Mouse (Mus musculus): ENCODE measurements at regions not wholly inside any gene's neighbourhood (a gene's known extent, or its start where the extent isn't known, plus 50 kb on each side); places are given as distances from the start of the nearest gene placed in this dataset.

- DNase-seq (ENCODE audit: low spot score) (no peak), ATAC-seq (ENCODE audit: insufficient read depth, low FRiP score, low TSS enrichment) (no peak)
- H3K36me3 ChIP-seq (ENCODE audit: control insufficient read depth, insufficient read depth, low read length): no peaks in the 10 kb centered on the region
- H3K9ac ChIP-seq (ENCODE audit: low read length): no peak overlapping the region
- 82% methylated on average over 16 of the region's 16 CpGs for WGBS
- no peak overlapping the region for H3K4me3 ChIP-seq (ENCODE audit: low read depth, low read length)
- no peaks in the 10 kb centered on the region for H3K4me1 ChIP-seq (ENCODE audit: control insufficient read depth, insufficient read depth, low read length)
- H3K27me3 ChIP-seq (ENCODE audit: control insufficient read depth, insufficient read depth, low read length): peaks cover 3% of the 10 kb centered on the region; the same call in 1 of the 2 replicates
- no peak overlapping the region for H3K4me2 ChIP-seq (ENCODE audit: low read depth)
- H3K27ac ChIP-seq (ENCODE audit: low read depth, low read length): no peak overlapping the region
- no peaks in the 10 kb centered on the region for H3K9me3 ChIP-seq (ENCODE audit: control insufficient read depth, low read length)
These were observed 122.2 kb upstream of the Foxn2 start for GRCm38 (mm10) chr17:88318207-88318791.

GRCm38 (mm10) chr17:88318936-88319335 is 121.6 kb upstream of the Foxn2 start:
- Histone ChIP-seq H3K27ac (ENCODE audit: low read depth, low read length) (no peak overlapping the region), H3K27me3 (ENCODE audit: control insufficient read depth, insufficient read depth, low read length) (peaks cover 6% of the 10 kb centered on the region), H3K9ac (ENCODE audit: low read length) (no peak overlapping the region), H3K4me1 (ENCODE audit: control insufficient read depth, insufficient read depth, low read length) (no peaks in the 10 kb centered on the region), H3K9me3 (ENCODE audit: control insufficient read depth, low read length) (no peaks in the 10 kb centered on the region), H3K4me3 (ENCODE audit: low read depth, low read length) (no peak overlapping the region), H3K36me3 (ENCODE audit: control insufficient read depth, insufficient read depth, low read length) (no peaks in the 10 kb centered on the region), H3K4me2 (ENCODE audit: low read depth) (no peak overlapping the region)
- WGBS: 74% methylated on average over 5 of the region's 5 CpGs
- DNase-seq (ENCODE audit: low spot score): no peak
- ATAC-seq (ENCODE audit: insufficient read depth, low FRiP score, low TSS enrichment): no peak

- no peak overlapping the region for H3K4me3 ChIP-seq (ENCODE audit: low read depth, low read length)
- 77% methylated on average over 1 of the region's 1 CpGs for WGBS
- H3K27ac ChIP-seq (ENCODE audit: low read depth, low read length): no peak overlapping the region
- H3K27me3 ChIP-seq (ENCODE audit: control insufficient read depth, insufficient read depth, low read length): peaks cover 17% of the 10 kb centered on the region
- DNase-seq (ENCODE audit: low spot score) (no peak), ATAC-seq (ENCODE audit: insufficient read depth, low FRiP score, low TSS enrichment) (no peak)
- H3K9ac ChIP-seq (ENCODE audit: low read length): no peak overlapping the region
- peaks cover 7% of the 10 kb centered on the region for H3K4me1 ChIP-seq (ENCODE audit: control insufficient read depth, insufficient read depth, low read length)
- H3K4me2 ChIP-seq (ENCODE audit: low read depth): no peak overlapping the region
- H3K9me3 ChIP-seq (ENCODE audit: control insufficient read depth, low read length): no peaks in the 10 kb centered on the region
- H3K36me3 ChIP-seq (ENCODE audit: control insufficient read depth, insufficient read depth, low read length): no peaks in the 10 kb centered on the region
These were observed 119.8 kb upstream of the Foxn2 start for GRCm38 (mm10) chr17:88320686-88321085.

- Histone ChIP-seq H3K9me3 (ENCODE audit: control insufficient read depth, low read length) (peaks cover 2% of the 10 kb centered on the region; the same call in 1 of the 2 replicates), H3K36me3 (ENCODE audit: control insufficient read depth, insufficient read depth, low read length) (no peaks in the 10 kb centered on the region), H3K9ac (ENCODE audit: low read length) (no peak overlapping the region), H3K27ac (ENCODE audit: low read depth, low read length) (0 out of 2 replicates have a peak overlapping the region, but pooled peaks have one; percentile 17), H3K27me3 (ENCODE audit: control insufficient read depth, insufficient read depth, low read length) (peaks cover 17% of the 10 kb centered on the region), H3K4me2 (ENCODE audit: low read depth) (0 out of 2 replicates have a peak overlapping the region, but pooled peaks have one; percentile 3), H3K4me1 (ENCODE audit: control insufficient read depth, insufficient read depth, low read length) (peaks cover 21% of the 10 kb centered on the region), H3K4me3 (ENCODE audit: low read depth, low read length) (no peak overlapping the region)
- DNase-seq (ENCODE audit: low spot score) (peak; percentile 75), ATAC-seq (ENCODE audit: insufficient read depth, low FRiP score, low TSS enrichment) (no peak; the same call in none of the 2 replicates)
- 29% methylated on average over 14 of the region's 14 CpGs for WGBS
These were observed 115.1 kb upstream of the Foxn2 start for GRCm38 (mm10) chr17:88325326-88325909.

GRCm38 (mm10) chr17:88325910-88326739 is 114.4 kb upstream of the Foxn2 start:
- peak; percentile 86 for ATAC-seq (ENCODE audit: insufficient read depth, low FRiP score, low TSS enrichment)
- 15% methylated on average over 12 of the region's 12 CpGs for WGBS
- H3K27me3 ChIP-seq (ENCODE audit: control insufficient read depth, insufficient read depth, low read length): peaks cover 17% of the 10 kb centered on the region

GRCm38 (mm10) chr17:88326740-88327123 is 113.8 kb upstream of the Foxn2 start:
- WGBS: 71% methylated on average over 4 of the region's 4 CpGs
- Histone ChIP-seq H3K27me3 (ENCODE audit: control insufficient read depth, insufficient read depth, low read length) (peaks cover 17% of the 10 kb centered on the region), H3K27ac (ENCODE audit: low read depth, low read length) (peak overlapping the region; percentile 60; the same call in 1 of the 2 replicates), H3K4me3 (ENCODE audit: low read depth, low read length) (no peak overlapping the region), H3K36me3 (ENCODE audit: control insufficient read depth, insufficient read depth, low read length) (no peaks in the 10 kb centered on the region), H3K9ac (ENCODE audit: low read length) (no peak overlapping the region; the same call in 1 of the 2 replicates), H3K4me1 (ENCODE audit: control insufficient read depth, insufficient read depth, low read length) (peaks cover 21% of the 10 kb centered on the region), H3K9me3 (ENCODE audit: control insufficient read depth, low read length) (peaks cover 3% of the 10 kb centered on the region; the same call in 1 of the 2 replicates), H3K4me2 (ENCODE audit: low read depth) (no peak overlapping the region)
- DNase-seq (ENCODE audit: low spot score) (no peak), ATAC-seq (ENCODE audit: insufficient read depth, low FRiP score, low TSS enrichment) (no peak)

More at GRCm38 (mm10) chr17:88325910-88326739, 114.4 kb upstream of the Foxn2 start:
- peaks cover 21% of the 10 kb centered on the region for H3K4me1 ChIP-seq (ENCODE audit: control insufficient read depth, insufficient read depth, low read length)
- no peaks in the 10 kb centered on the region for H3K36me3 ChIP-seq (ENCODE audit: control insufficient read depth, insufficient read depth, low read length)
- H3K4me2 ChIP-seq (ENCODE audit: low read depth): no peak overlapping the region
- peaks cover 3% of the 10 kb centered on the region; the same call in 1 of the 2 replicates for H3K9me3 ChIP-seq (ENCODE audit: control insufficient read depth, low read length)
- peak; percentile 65 for DNase-seq (ENCODE audit: low spot score)
- H3K9ac ChIP-seq (ENCODE audit: low read length): no peak overlapping the region; the same call in 1 of the 2 replicates
- no peak overlapping the region for H3K4me3 ChIP-seq (ENCODE audit: low read depth, low read length)
- H3K27ac ChIP-seq (ENCODE audit: low read depth, low read length): peak overlapping the region; percentile 60; the same call in 1 of the 2 replicates

GRCm38 (mm10) chr17:88327791-88328190 is 112.7 kb upstream of the Foxn2 start:
- 18% methylated on average over 8 of the region's 8 CpGs for WGBS
- Histone ChIP-seq H3K9ac (ENCODE audit: low read length) (no peak overlapping the region), H3K4me3 (ENCODE audit: low read depth, low read length) (no peak overlapping the region), H3K27me3 (ENCODE audit: control insufficient read depth, insufficient read depth, low read length) (peaks cover 15% of the 10 kb centered on the region), H3K9me3 (ENCODE audit: control insufficient read depth, low read length) (peaks cover 3% of the 10 kb centered on the region; the same call in 1 of the 2 replicates), H3K4me2 (ENCODE audit: low read depth) (no peak overlapping the region), H3K4me1 (ENCODE audit: control insufficient read depth, insufficient read depth, low read length) (peaks cover 21% of the 10 kb centered on the region), H3K27ac (ENCODE audit: low read depth, low read length) (no peak overlapping the region), H3K36me3 (ENCODE audit: control insufficient read depth, insufficient read depth, low read length) (no peaks in the 10 kb centered on the region)
- no peak for ATAC-seq (ENCODE audit: insufficient read depth, low FRiP score, low TSS enrichment)
- peak; percentile 38 for DNase-seq (ENCODE audit: low spot score)

GRCm38 (mm10) chr17:88328807-88329206 is 111.7 kb upstream of the Foxn2 start:
- WGBS: 17% methylated on average over 8 of the region's 8 CpGs
- Histone ChIP-seq H3K36me3 (ENCODE audit: control insufficient read depth, insufficient read depth, low read length) (no peaks in the 10 kb centered on the region), H3K9ac (ENCODE audit: low read length) (no peak overlapping the region), H3K4me3 (ENCODE audit: low read depth, low read length) (no peak overlapping the region), H3K27me3 (ENCODE audit: control insufficient read depth, insufficient read depth, low read length) (peaks cover 11% of the 10 kb centered on the region; the same call in 1 of the 2 replicates), H3K27ac (ENCODE audit: low read depth, low read length) (no peak overlapping the region), H3K4me2 (ENCODE audit: low read depth) (no peak overlapping the region), H3K4me1 (ENCODE audit: control insufficient read depth, insufficient read depth, low read length) (peaks cover 21% of the 10 kb centered on the region), H3K9me3 (ENCODE audit: control insufficient read depth, low read length) (peaks cover 3% of the 10 kb centered on the region; the same call in 1 of the 2 replicates)
- ATAC-seq (ENCODE audit: insufficient read depth, low FRiP score, low TSS enrichment): no peak
- no peak for DNase-seq (ENCODE audit: low spot score)
